Mouse (Mus musculus): Measurements from ENCODE around the gene Cacna1c. TPM values are rescaled to one million over a fixed set of nuclear protein-coding genes. Genes with fewer than 3 reads are reported as not detected.

Cacna1c gene
- polyA plus RNA-seq, 1 experiment from 2014 or later = 4.8 TPM

DNA sequence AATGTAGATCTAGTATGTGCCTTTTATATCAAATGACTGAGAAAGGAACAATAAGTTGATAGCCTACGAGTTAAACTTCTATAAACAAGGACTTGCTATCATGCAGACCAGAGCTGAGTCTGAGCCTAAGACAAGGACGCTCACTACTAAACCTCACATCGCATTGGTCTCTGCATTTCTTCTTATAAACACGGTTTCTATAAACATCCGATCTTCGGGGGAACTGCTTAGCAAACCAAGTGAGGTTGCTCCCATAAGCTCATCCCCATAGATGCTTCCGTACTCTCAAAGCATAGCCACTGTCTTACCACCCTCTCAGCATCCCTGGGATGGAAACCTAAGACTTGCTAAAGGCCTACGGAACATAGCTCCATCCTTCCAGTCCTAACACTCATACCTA, 108.3 kb downstream of the Cacna1c start:
- Histone ChIP-seq H3K27me3 (replicated peaks; ENCODE audit: insufficient read depth, low read length) (no peaks in the 10 kb centered on the region), H3K9ac (replicated peaks; ENCODE audit: low read depth) (no peak overlapping the region), H3K9me3 (ENCODE audit: low read length) (no peaks in the 10 kb centered on the region), H3K4me3 (ENCODE audit: low read depth, low read length) (no peak overlapping the region), H3K4me1 (ENCODE audit: insufficient read depth, low read depth, low read length) (peaks cover 19% of the 10 kb centered on the region; the same call in 1 of the 2 replicates), H3K4me2 (replicated peaks; ENCODE audit: low read depth, low read length) (no peak overlapping the region), H3K36me3 (ENCODE audit: insufficient read depth, low read length) (no peaks in the 10 kb centered on the region), H3K27ac (ENCODE audit: low read length) (peak overlapping the region; percentile 87)
- DNase-seq (ENCODE audit: low spot score) (peak; percentile 63), ATAC-seq (peak; percentile 52)
- peak; percentile 48 for TF ChIP-seq EP300 (IDR thresholded peaks at IDR 0.05)
- TF ChIP-seq CTCF (IDR thresholded peaks at IDR 0.05) = no peak
- WGBS = 49% methylated on average over 8 of the region's 8 CpGs

DNA sequence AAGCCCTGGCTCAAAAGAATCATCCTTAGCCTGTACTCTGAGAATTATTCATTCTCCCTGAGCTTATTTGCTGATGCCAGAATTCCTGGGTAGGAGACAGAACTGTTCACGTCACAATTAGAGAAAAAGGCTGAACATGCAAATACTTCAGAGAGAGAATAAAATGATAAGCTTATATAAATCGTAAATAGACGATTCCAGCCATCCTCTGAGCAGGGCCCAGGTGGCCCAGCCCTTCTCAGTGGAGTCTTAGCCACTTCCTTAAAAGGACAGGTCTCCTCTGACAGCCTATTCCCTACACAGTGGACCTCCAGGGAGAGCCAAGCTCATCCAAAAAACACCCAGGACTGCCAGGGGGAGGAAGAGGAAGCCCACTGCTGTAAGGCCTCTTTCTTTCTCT, 110.4 kb downstream of the Cacna1c start:
- no peaks in the 10 kb centered on the region for H3K36me3 ChIP-seq (ENCODE audit: insufficient read depth, low read length)
- H3K4me1 ChIP-seq (ENCODE audit: insufficient read depth, low read depth, low read length) = peaks cover 19% of the 10 kb centered on the region; the same call in 1 of the 2 replicates
- H3K4me2 ChIP-seq (replicated peaks; ENCODE audit: low read depth, low read length) = no peak overlapping the region
- 37% methylated on average over 3 of the region's 3 CpGs for whole genome bisulfite sequencing
- DNase-seq (ENCODE audit: low spot score) (no peak), ATAC-seq (no peak)
- TF ChIP-seq EP300 (IDR thresholded peaks at IDR 0.05) = no peak
- TF ChIP-seq CTCF (IDR thresholded peaks at IDR 0.05) = no peak
- no peak overlapping the region for H3K27ac ChIP-seq (ENCODE audit: low read length)
- no peaks in the 10 kb centered on the region for H3K27me3 ChIP-seq (replicated peaks; ENCODE audit: insufficient read depth, low read length)
- H3K4me3 ChIP-seq (ENCODE audit: low read depth, low read length) = no peak overlapping the region
- no peak overlapping the region for H3K9ac ChIP-seq (replicated peaks; ENCODE audit: low read depth)
- H3K9me3 ChIP-seq (ENCODE audit: low read length) = no peaks in the 10 kb centered on the region

DNA sequence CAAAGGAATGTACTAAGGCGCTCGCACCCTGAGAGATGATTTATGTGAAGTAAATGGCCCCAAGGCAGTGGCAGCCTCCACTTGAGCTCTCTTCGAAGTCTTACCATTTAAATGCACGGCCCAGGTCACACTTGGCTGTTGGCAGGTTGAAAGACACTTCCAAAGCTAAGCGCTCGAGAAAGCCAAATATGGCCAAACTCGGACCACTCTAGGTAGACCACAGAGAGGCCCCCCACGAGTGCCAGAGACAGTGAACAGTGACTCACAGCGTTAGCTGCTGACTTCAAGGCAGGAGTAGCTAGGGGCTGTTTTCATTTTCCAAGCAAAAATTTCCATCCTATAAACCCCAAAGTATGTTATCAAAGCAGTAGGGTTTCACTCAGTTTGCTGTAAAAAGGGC, 111.7 kb downstream of the Cacna1c start:
- TF ChIP-seq EP300 (IDR thresholded peaks at IDR 0.05) (no peak), CTCF (IDR thresholded peaks at IDR 0.05) (no peak)
- WGBS = 48% methylated on average over 9 of the region's 9 CpGs
- Histone ChIP-seq H3K4me3 (ENCODE audit: low read depth, low read length) (no peak overlapping the region), H3K27ac (ENCODE audit: low read length) (no peak overlapping the region), H3K9ac (replicated peaks; ENCODE audit: low read depth) (no peak overlapping the region), H3K4me2 (replicated peaks; ENCODE audit: low read depth, low read length) (no peak overlapping the region), H3K4me1 (ENCODE audit: insufficient read depth, low read depth, low read length) (peaks cover 15% of the 10 kb centered on the region; the same call in 1 of the 2 replicates), H3K27me3 (replicated peaks; ENCODE audit: insufficient read depth, low read length) (no peaks in the 10 kb centered on the region), H3K9me3 (ENCODE audit: low read length) (no peaks in the 10 kb centered on the region), H3K36me3 (ENCODE audit: insufficient read depth, low read length) (no peaks in the 10 kb centered on the region)
- no peak for DNase-seq (ENCODE audit: low spot score)
- ATAC-seq = no peak

DNA sequence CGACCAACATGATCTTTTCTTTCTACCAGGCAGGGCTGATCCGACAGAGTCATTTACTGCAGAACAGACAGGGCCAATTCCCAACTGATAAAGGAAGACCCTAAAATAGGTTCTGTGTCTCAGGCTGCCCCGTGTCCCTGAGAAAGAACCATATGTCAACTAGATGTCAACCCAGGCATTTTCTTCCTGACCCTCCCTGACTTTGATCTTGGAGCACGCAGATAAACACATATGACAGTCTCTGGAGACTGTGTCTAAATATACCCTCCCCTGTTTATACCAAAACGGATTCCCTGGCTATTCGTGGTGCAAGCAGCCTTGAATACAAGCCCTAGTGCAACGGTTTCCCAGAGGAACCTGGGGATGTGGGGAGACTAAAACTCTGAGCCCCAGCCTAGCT, 112.7 kb downstream of the Cacna1c start:
- Histone ChIP-seq H3K4me3 (ENCODE audit: low read depth, low read length) (no peak overlapping the region), H3K4me2 (replicated peaks; ENCODE audit: low read depth, low read length) (no peak overlapping the region), H3K27ac (ENCODE audit: low read length) (0 out of 2 replicates have a peak overlapping the region, but pooled peaks have one; percentile 26), H3K9ac (replicated peaks; ENCODE audit: low read depth) (no peak overlapping the region), H3K27me3 (replicated peaks; ENCODE audit: insufficient read depth, low read length) (no peaks in the 10 kb centered on the region), H3K36me3 (ENCODE audit: insufficient read depth, low read length) (no peaks in the 10 kb centered on the region), H3K4me1 (ENCODE audit: insufficient read depth, low read depth, low read length) (peaks cover 10% of the 10 kb centered on the region; the same call in 1 of the 2 replicates), H3K9me3 (ENCODE audit: low read length) (no peaks in the 10 kb centered on the region)
- ATAC-seq (peak; percentile 36; the same call in 1 of the 2 replicates), DNase-seq (ENCODE audit: low spot score) (no peak)
- WGBS = 48% methylated on average over 7 of the region's 7 CpGs
- TF ChIP-seq CTCF (IDR thresholded peaks at IDR 0.05) = no peak
- peak; percentile 84 for TF ChIP-seq EP300 (IDR thresholded peaks at IDR 0.05)

DNA sequence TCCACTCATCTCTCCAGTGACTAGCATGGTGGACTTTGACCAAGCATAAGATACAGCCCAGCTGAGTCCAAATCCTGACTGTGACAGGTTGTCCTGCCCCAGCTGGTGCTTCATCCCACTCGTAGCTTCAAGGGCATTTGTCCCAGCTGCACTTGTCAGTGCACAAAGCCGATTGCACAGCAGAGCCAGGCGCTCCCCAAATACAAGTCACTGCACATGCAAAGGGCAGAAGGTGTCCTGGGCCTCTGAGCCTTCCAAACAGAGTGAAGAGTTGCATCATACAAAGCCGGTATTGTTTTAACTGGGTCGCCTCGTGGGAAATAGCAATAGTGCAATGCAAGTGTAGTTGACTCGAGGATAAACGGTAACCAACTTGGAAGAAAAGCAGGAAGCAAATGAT, 113.6 kb downstream of the Cacna1c start:
- Histone ChIP-seq H3K4me2 (replicated peaks; ENCODE audit: low read depth, low read length) (no peak overlapping the region), H3K9ac (replicated peaks; ENCODE audit: low read depth) (no peak overlapping the region), H3K27me3 (replicated peaks; ENCODE audit: insufficient read depth, low read length) (no peaks in the 10 kb centered on the region), H3K36me3 (ENCODE audit: insufficient read depth, low read length) (no peaks in the 10 kb centered on the region), H3K9me3 (ENCODE audit: low read length) (no peaks in the 10 kb centered on the region), H3K4me3 (ENCODE audit: low read depth, low read length) (no peak overlapping the region), H3K4me1 (ENCODE audit: insufficient read depth, low read depth, low read length) (peaks cover 5% of the 10 kb centered on the region; the same call in 1 of the 2 replicates), H3K27ac (ENCODE audit: low read length) (no peak overlapping the region)
- TF ChIP-seq CTCF (IDR thresholded peaks at IDR 0.05) = no peak
- TF ChIP-seq EP300 (IDR thresholded peaks at IDR 0.05) = no peak
- DNase-seq (ENCODE audit: low spot score) = no peak
- 45% methylated on average over 8 of the region's 8 CpGs for WGBS
- ATAC-seq = no peak

DNA sequence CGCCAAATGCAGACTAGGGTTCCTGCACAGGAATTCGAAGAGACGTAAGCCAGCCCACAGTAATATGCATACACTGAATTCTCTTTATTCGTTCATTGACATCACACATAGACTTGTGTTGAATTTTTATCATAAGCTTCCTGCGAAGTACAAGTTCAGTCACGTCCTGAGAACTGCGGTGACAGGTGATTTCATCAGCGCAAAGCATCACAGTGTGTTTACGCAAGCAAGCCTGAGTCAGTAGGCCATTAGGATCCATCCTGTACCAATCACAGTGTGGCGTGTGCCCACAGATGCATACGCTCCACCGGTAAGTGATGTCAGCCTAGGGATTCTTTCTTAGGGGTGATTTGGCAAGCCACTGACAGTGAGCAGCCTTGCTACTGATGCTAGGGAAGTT, 114.6 kb downstream of the Cacna1c start:
- Histone ChIP-seq H3K9ac (replicated peaks; ENCODE audit: low read depth) (no peak overlapping the region), H3K4me3 (ENCODE audit: low read depth, low read length) (no peak overlapping the region), H3K9me3 (ENCODE audit: low read length) (no peaks in the 10 kb centered on the region), H3K27me3 (replicated peaks; ENCODE audit: insufficient read depth, low read length) (no peaks in the 10 kb centered on the region), H3K4me2 (replicated peaks; ENCODE audit: low read depth, low read length) (no peak overlapping the region), H3K36me3 (ENCODE audit: insufficient read depth, low read length) (no peaks in the 10 kb centered on the region), H3K4me1 (ENCODE audit: insufficient read depth, low read depth, low read length) (peaks cover 3% of the 10 kb centered on the region; the same call in 1 of the 2 replicates), H3K27ac (ENCODE audit: low read length) (no peak overlapping the region)
- TF ChIP-seq CTCF (IDR thresholded peaks at IDR 0.05) (no peak), EP300 (IDR thresholded peaks at IDR 0.05) (no peak)
- DNase-seq (ENCODE audit: low spot score) (no peak), ATAC-seq (no peak)
- WGBS = 95% methylated on average over 12 of the region's 12 CpGs

DNA sequence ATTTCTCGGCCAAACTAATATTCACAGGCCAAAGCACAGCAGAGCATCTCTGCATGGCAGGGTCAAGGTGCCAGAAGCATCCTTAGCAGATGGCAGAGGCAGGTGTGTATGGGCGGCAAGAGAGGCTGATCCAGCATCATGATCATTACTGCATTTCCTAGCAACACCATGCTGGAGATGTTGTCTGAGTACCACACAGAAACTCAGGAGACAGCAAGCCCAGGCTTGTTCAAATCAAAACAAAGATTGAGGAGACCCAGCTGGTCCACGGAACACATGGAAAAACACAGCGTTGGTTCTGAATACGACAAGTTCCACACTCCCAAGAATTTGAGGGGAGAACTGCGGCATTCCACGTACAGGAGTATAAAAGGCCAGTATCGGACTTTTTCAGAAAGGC, 116.6 kb downstream of the Cacna1c start:
- Histone ChIP-seq H3K4me2 (replicated peaks; ENCODE audit: low read depth, low read length) (no peak overlapping the region), H3K27ac (ENCODE audit: low read length) (no peak overlapping the region), H3K4me1 (ENCODE audit: insufficient read depth, low read depth, low read length) (peaks cover 3% of the 10 kb centered on the region; the same call in 1 of the 2 replicates), H3K27me3 (replicated peaks; ENCODE audit: insufficient read depth, low read length) (no peaks in the 10 kb centered on the region), H3K4me3 (ENCODE audit: low read depth, low read length) (no peak overlapping the region), H3K36me3 (ENCODE audit: insufficient read depth, low read length) (no peaks in the 10 kb centered on the region), H3K9ac (replicated peaks; ENCODE audit: low read depth) (no peak overlapping the region), H3K9me3 (ENCODE audit: low read length) (no peaks in the 10 kb centered on the region)
- 67% methylated on average over 8 of the region's 8 CpGs for WGBS
- DNase-seq (ENCODE audit: low spot score) (no peak), ATAC-seq (no peak)
- no peak for TF ChIP-seq CTCF (IDR thresholded peaks at IDR 0.05)
- TF ChIP-seq EP300 (IDR thresholded peaks at IDR 0.05) = no peak

All from lung, postnatal 0 days (tissue).